In the genomic region with DNA sequence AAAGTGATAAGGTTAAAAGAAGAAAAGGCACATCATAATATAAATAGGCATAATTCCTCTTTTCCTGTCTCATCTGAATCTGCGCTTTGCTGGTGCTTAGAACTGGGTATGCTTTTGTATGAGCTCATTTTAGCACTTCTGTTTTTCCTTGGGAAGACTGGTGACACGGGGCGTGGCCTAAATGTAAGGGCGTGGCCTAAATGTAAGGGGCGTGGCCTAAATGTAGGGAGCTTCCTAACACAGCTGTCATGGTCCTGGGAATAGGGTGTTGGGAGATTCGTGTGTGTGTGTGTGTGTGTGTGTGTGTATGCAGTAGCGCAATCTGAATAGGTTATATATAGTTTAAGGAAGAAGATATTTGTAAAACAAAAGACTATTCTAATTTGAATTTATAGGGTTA, we compare ENCODE assay signal across 22 mouse cellular contexts.
DNase-seq lines count a peak whose midpoint lies in the region; ATAC-seq and TF ChIP-seq lines count a peak whose summit lies in the region.
"Had no signal": no experiment of that assay in that cellular context is flagged by ENCODE, and none has a peak within 500 bp of the region (broad histone marks: within the 10 kb centered on the region; RNA-seq: fewer than 3 reads in every experiment).

No protein-coding gene starts in this region.

- no peak overlapping the region for H3K4me2 ChIP-seq in neural tube, embryonic 15.5 days
- H3K4me2 ChIP-seq: embryonic facial prominence, embryonic 13.5 days; embryonic facial prominence, embryonic 15.5 days; forebrain, embryonic 12.5 days had no signal

- no peak for TF ChIP-seq RAD21 in MEL (IDR thresholded peaks at IDR 0.05; ENCODE audit: low read depth, low read length)

- no peaks in the 10 kb centered on the region for H3K79me2 ChIP-seq in MEL (ENCODE audit: control insufficient read depth, insufficient read depth, low read length, poor library complexity)

- ATAC-seq in megakaryocyte progenitor cell, adult 5-6 weeks (replicated peaks; ENCODE audit: poor library complexity), result 0 out of 2 replicates have a peak, but pooled peaks have one; percentile 23
- no peak for ATAC-seq in neural tube, embryonic 15.5 days (ENCODE audit: low FRiP score)
- ATAC-seq: forebrain, embryonic 14.5 days; forebrain, embryonic 16.5 days had no signal

- H3K4me3 ChIP-seq in MEL (ENCODE audit: control insufficient read depth in 1 of 2, insufficient read depth in 1 of 2, low read depth in 2 of 2, low read length in 2 of 2), result no peak overlapping the region
- no peak overlapping the region for H3K4me3 ChIP-seq in neural tube, embryonic 15.5 days (replicated peaks)
- H3K4me3 ChIP-seq: embryonic facial prominence, embryonic 13.5 days; embryonic facial prominence, embryonic 15.5 days; erythroblast, embryonic 14.5 days; forebrain, embryonic 10.5 days; forebrain, embryonic 12.5 days had no signal

- H3K9ac ChIP-seq in MEL (ENCODE audit: control insufficient read depth, low read depth, low read length, poor library complexity, severe bottlenecking), result no peak overlapping the region
- H3K9ac ChIP-seq in neural tube, embryonic 15.5 days (replicated peaks), result no peak overlapping the region
- H3K9ac ChIP-seq: embryonic facial prominence, embryonic 13.5 days; embryonic facial prominence, embryonic 15.5 days; forebrain, embryonic 12.5 days had no signal

- WGBS in neural tube, embryonic 15.5 days, result 96% methylated on average over 7 of the region's 7 CpGs

- TF ChIP-seq POLR2A in MEL (IDR thresholded peaks at IDR 0.05; ENCODE audit: control insufficient read depth in 1 of 2, insufficient read depth in 1 of 2, low read depth in 1 of 2, low read length in 2 of 2, poor library complexity in 1 of 2), result no peak

- DNase-seq in MEL (ENCODE audit: low read depth, low spot score) (peak; percentile 23), R1 (ENCODE audit: low read depth, low spot score) (peak; percentile 60)
- DNase-seq in frontal cortex, postnatal 36 days (ENCODE audit: low spot score in 2 of 2), result no peak
- DNase-seq: adrenal gland, adult 2 months; adrenal gland, postnatal 10 days; adrenal gland, postnatal 25 days; cerebellum, adult 11 months; cerebellum, adult 18-20 months; cerebellum, adult 8-10 months; cerebellum, adult 9-11 months; cerebellum, postnatal 14 days; cerebellum, postnatal 36 days; embryo, embryonic 11 days had no signal

- no peak overlapping the region for H3K27ac ChIP-seq in MEL (ENCODE audit: control insufficient read depth, low read depth, low read length)
- no peak overlapping the region for H3K27ac ChIP-seq in neural tube, embryonic 15.5 days (replicated peaks)
- H3K27ac ChIP-seq: embryonic facial prominence, embryonic 13.5 days; embryonic facial prominence, embryonic 15.5 days; forebrain, embryonic 10.5 days; forebrain, embryonic 12.5 days had no signal

- no peak for TF ChIP-seq EP300 in MEL (IDR thresholded peaks at IDR 0.05; ENCODE audit: low read depth in 1 of 2, low read length in 2 of 2)

- no peaks in the 10 kb centered on the region for H3K36me3 ChIP-seq in MEL (ENCODE audit: control insufficient read depth in 1 of 2, insufficient read depth in 2 of 2, low read length in 2 of 2)
- H3K36me3 ChIP-seq in neural tube, embryonic 15.5 days, result peaks cover 16% of the 10 kb centered on the region
- H3K36me3 ChIP-seq: embryonic facial prominence, embryonic 15.5 days had no signal

- TF ChIP-seq CTCF in MEL (IDR thresholded peaks at IDR 0.05 in 2 of 3, conservative IDR thresholded peaks at IDR 0.05 in 1 of 3; ENCODE audit: control insufficient read depth in 1 of 3, insufficient read depth in 1 of 3, low read depth in 2 of 3, low read length in 3 of 3, poor library complexity in 1 of 3, severe bottlenecking in 1 of 3), result no peak

- H3K4me1 ChIP-seq in MEL (ENCODE audit: control insufficient read depth in 1 of 2, insufficient read depth in 2 of 2, low read length in 2 of 2), result no peaks in the 10 kb centered on the region
- H3K4me1 ChIP-seq in neural tube, embryonic 15.5 days, result no peaks in the 10 kb centered on the region
- H3K4me1 ChIP-seq: embryonic facial prominence, embryonic 15.5 days; forebrain, embryonic 10.5 days; forebrain, embryonic 12.5 days had no signal

- no peaks in the 10 kb centered on the region; a peak in 1 of 4 replicates for H3K27me3 ChIP-seq in MEL (ENCODE audit: control insufficient read depth in 1 of 2, insufficient read depth in 2 of 2, low read length in 2 of 2)
- H3K27me3 ChIP-seq in neural tube, embryonic 15.5 days (replicated peaks), result no peaks in the 10 kb centered on the region
- H3K27me3 ChIP-seq: embryonic facial prominence, embryonic 13.5 days; embryonic facial prominence, embryonic 15.5 days; forebrain, embryonic 12.5 days had no signal

- no peaks in the 10 kb centered on the region for H3K9me3 ChIP-seq in MEL (replicated peaks; ENCODE audit: insufficient read depth, low read length)
- no peaks in the 10 kb centered on the region for H3K9me3 ChIP-seq in neural tube, embryonic 15.5 days (replicated peaks)
- H3K9me3 ChIP-seq: embryonic facial prominence, embryonic 15.5 days; forebrain, embryonic 12.5 days had no signal

TF ChIP-seq in MEL, 35 proteins besides CTCF, POLR2A, EP300 and RAD21:
- TF ChIP-seq E2F4 (IDR thresholded peaks at IDR 0.05; ENCODE audit: borderline replicate concordance, low read depth, low read length) (no peak), GABPA (IDR thresholded peaks at IDR 0.05; ENCODE audit: low read depth, low read length) (no peak), TCF12 (IDR thresholded peaks at IDR 0.05; ENCODE audit: low read depth, low read length) (no peak), POLR2AphosphoS2 (IDR thresholded peaks at IDR 0.05; ENCODE audit: low read length) (no peak), ZC3H11A (IDR thresholded peaks at IDR 0.05; ENCODE audit: low read depth, low read length) (no peak), MXI1 (IDR thresholded peaks at IDR 0.05; ENCODE audit: low read depth, low read length) (no peak)

Comparison
In these comparisons a context has a peak if more than half of its experiments do, and no peak if none do; other contexts are left out.
1. DNase-seq: peak in MEL (single experiment) and R1 (single experiment); none in frontal cortex, postnatal 36 days (0 of 2).